Mouse (Mus musculus) lung, embryonic 14.5 days (tissue): ENCODE measurements around the gene Notch2. TPM values are rescaled to one million over a fixed set of nuclear protein-coding genes. Genes with fewer than 3 reads are reported as not detected.

Source experiments
- ATAC-seq: fragments of 200-750 bp; cut with Nextera tagmentation; 2 replicates; pipeline ENCODE4 v1.8.0; 2017; ENCODE audit warnings: mild to moderate bottlenecking, moderate TSS enrichment, moderate library complexity; ENCODE audit not compliant: insufficient read depth
- DNase-seq: peaks from one replicate; pipeline ENCODE4 v3.0.0-alpha.2; 2015
- H3K27ac ChIP-seq: fragments of 300-500 bp; sonication (generic); 2 replicates; pipeline ENCODE4 v1.5.1; 2014; ENCODE audit warnings: low read depth, mild to moderate bottlenecking, moderate library complexity
- H3K27me3 ChIP-seq: fragments of 300-500 bp; sonication (generic); 2 replicates; pipeline ENCODE4 v1.6.1; 2014; ENCODE audit warnings: low read length, control low read depth; ENCODE audit not compliant: insufficient read depth
- H3K36me3 ChIP-seq: fragments of 300-500 bp; sonication (generic); 2 replicates; pipeline ENCODE4 v1.6.1; 2014; ENCODE audit warnings: control low read depth; ENCODE audit not compliant: insufficient read depth
- H3K4me1 ChIP-seq: fragments of 300-500 bp; sonication (generic); 2 replicates; pipeline ENCODE4 v1.6.1; 2014; ENCODE audit warnings: antibody characterized with exemption, control low read depth; ENCODE audit not compliant: insufficient read depth
- H3K4me2 ChIP-seq: fragments of 300-500 bp; sonication (generic); 2 replicates; pipeline ENCODE4 v1.6.1; 2014; ENCODE audit warnings: mild to moderate bottlenecking
- H3K4me3 ChIP-seq: fragments of 300-500 bp; sonication (generic); 2 replicates; pipeline ENCODE4 v1.5.1; 2014; ENCODE audit warnings: low read depth, low read length
- H3K9ac ChIP-seq: fragments of 300-500 bp; sonication (generic); 2 replicates; pipeline ENCODE4 v1.6.1; 2014
- H3K9me3 ChIP-seq: fragments of 300-500 bp; sonication (generic); 2 replicates; pipeline ENCODE4 v1.6.1; 2016; ENCODE audit warnings: low read depth, low read length, control low read depth
- CTCF ChIP-seq: IDR thresholded peaks from 2 replicates; pipeline ENCODE4 v1.5.1; 2016; ENCODE audit warnings: antibody characterized with exemption, low read depth
- WGBS: fragments of 180-500 bp; shearing (Covaris S2); extraction: QIAGEN DNeasy Blood & Tissue Kit; methylation state at CpG from one replicate; pipeline ENCODE4 v1.1.7; 2014; 5-methylcytosine and 5-hydroxymethylcytosine counted together
- polyA plus RNA-seq: library from polyadenylated mRNA; unstranded; fragments of >200 nt; fragmentation: Nextera tagmentation; extraction: Ambion mirVana; gene quantifications from 2 replicates; pipeline ENCODE4 v1.2.1, GENCODE M21; 2014

Notch2 gene
- polyA plus RNA-seq, 1 experiment from 2014 or later = 43.8 TPM

GRCm38 (mm10) chr3:98072570-98072969 is 59.2 kb downstream of the Notch2 start:
- H3K27me3 ChIP-seq = no peaks in the 10 kb centered on the region
- peaks cover 65% of the 10 kb centered on the region for H3K36me3 ChIP-seq
- ATAC-seq (no peak), DNase-seq (no peak)
- no peak overlapping the region for H3K4me3 ChIP-seq
- H3K9me3 ChIP-seq = no peaks in the 10 kb centered on the region
- TF ChIP-seq CTCF = no peak
- peaks cover 6% of the 10 kb centered on the region for H3K4me1 ChIP-seq
- no peak overlapping the region for H3K9ac ChIP-seq
- H3K4me2 ChIP-seq = no peak overlapping the region
- whole genome bisulfite sequencing = 83% methylated on average over 8 of the region's 8 CpGs
- no peak overlapping the region for H3K27ac ChIP-seq

- no peaks in the 10 kb centered on the region for H3K4me1 ChIP-seq
- 87% methylated on average over 4 of the region's 4 CpGs for WGBS
- no peak for DNase-seq
- H3K27me3 ChIP-seq = no peaks in the 10 kb centered on the region
- TF ChIP-seq CTCF = no peak
- H3K4me3 ChIP-seq = no peak overlapping the region
- H3K9me3 ChIP-seq = no peaks in the 10 kb centered on the region
- ATAC-seq = no peak
- no peak overlapping the region for H3K9ac ChIP-seq
- no peak overlapping the region for H3K4me2 ChIP-seq
- peaks cover 71% of the 10 kb centered on the region for H3K36me3 ChIP-seq
- no peak overlapping the region for H3K27ac ChIP-seq
These were observed 60.2 kb downstream of the Notch2 start for GRCm38 (mm10) chr3:98073545-98073944.

- no peak for TF ChIP-seq CTCF
- H3K4me1 ChIP-seq = no peaks in the 10 kb centered on the region
- H3K4me2 ChIP-seq = no peak overlapping the region
- no peak overlapping the region for H3K9ac ChIP-seq
- 0 out of 2 replicates have a peak, but pooled peaks have one; percentile 21 for ATAC-seq
- 66% methylated on average over 6 of the region's 6 CpGs for WGBS
- H3K36me3 ChIP-seq = peaks cover 71% of the 10 kb centered on the region
- no peaks in the 10 kb centered on the region for H3K27me3 ChIP-seq
- no peaks in the 10 kb centered on the region for H3K9me3 ChIP-seq
- DNase-seq = peak; percentile 40
- no peak overlapping the region for H3K4me3 ChIP-seq
- H3K27ac ChIP-seq = no peak overlapping the region
These were observed 61.4 kb downstream of the Notch2 start for GRCm38 (mm10) chr3:98074622-98075231.

- DNase-seq = no peak
- WGBS = 89% methylated on average over 5 of the region's 5 CpGs
- Histone ChIP-seq H3K9ac (no peak overlapping the region), H3K4me2 (no peak overlapping the region), H3K27me3 (no peaks in the 10 kb centered on the region), H3K4me3 (no peak overlapping the region), H3K36me3 (peaks cover 59% of the 10 kb centered on the region), H3K4me1 (no peaks in the 10 kb centered on the region), H3K9me3 (no peaks in the 10 kb centered on the region), H3K27ac (no peak overlapping the region)
- no peak for TF ChIP-seq CTCF
- no peak for ATAC-seq
These were observed 64.5 kb downstream of the Notch2 start for GRCm38 (mm10) chr3:98077866-98078265.

GRCm38 (mm10) chr3:98078816-98079215 is 65.5 kb downstream of the Notch2 start:
- no peak overlapping the region for H3K9ac ChIP-seq
- H3K27me3 ChIP-seq = no peaks in the 10 kb centered on the region
- no peaks in the 10 kb centered on the region for H3K9me3 ChIP-seq
- ATAC-seq (no peak), DNase-seq (no peak)
- no peak overlapping the region for H3K4me2 ChIP-seq
- H3K36me3 ChIP-seq = peaks cover 58% of the 10 kb centered on the region
- 36% methylated on average over 1 of the region's 1 CpGs for WGBS
- H3K27ac ChIP-seq = no peak overlapping the region
- no peaks in the 10 kb centered on the region for H3K4me1 ChIP-seq
- no peak overlapping the region for H3K4me3 ChIP-seq
- TF ChIP-seq CTCF = no peak

GRCm38 (mm10) chr3:98079601-98080215 is 66.4 kb downstream of the Notch2 start:
- H3K9me3 ChIP-seq = no peaks in the 10 kb centered on the region
- TF ChIP-seq CTCF = no peak
- WGBS = 71% methylated on average over 2 of the region's 2 CpGs

GRCm38 (mm10) chr3:98080630-98081029 is 67.3 kb downstream of the Notch2 start:
- no peaks in the 10 kb centered on the region for H3K9me3 ChIP-seq
- no peaks in the 10 kb centered on the region for H3K27me3 ChIP-seq
- no peak overlapping the region for H3K9ac ChIP-seq
- peaks cover 55% of the 10 kb centered on the region for H3K36me3 ChIP-seq
- no peak overlapping the region for H3K27ac ChIP-seq
- 0 out of 2 replicates have a peak, but pooled peaks cover 4% of the 10 kb centered on the region for H3K4me1 ChIP-seq
- 80% methylated on average over 4 of the region's 4 CpGs for WGBS
- ATAC-seq (no peak), DNase-seq (no peak)
- no peak overlapping the region for H3K4me2 ChIP-seq
- no peak overlapping the region for H3K4me3 ChIP-seq
- no peak for TF ChIP-seq CTCF

More at GRCm38 (mm10) chr3:98079601-98080215, 66.4 kb downstream of the Notch2 start:
- Histone ChIP-seq H3K4me1 (no peaks in the 10 kb centered on the region), H3K27me3 (no peaks in the 10 kb centered on the region), H3K4me3 (no peak overlapping the region), H3K4me2 (no peak overlapping the region), H3K9ac (no peak overlapping the region), H3K36me3 (peaks cover 57% of the 10 kb centered on the region), H3K27ac (no peak overlapping the region)
- DNase-seq = no peak
- no peak for ATAC-seq
